Mouse (Mus musculus): ENCODE results near the gene Egfem1. TPM values are rescaled to one million over a fixed set of nuclear protein-coding genes. Genes with fewer than 3 reads are reported as not detected.

Egfem1 gene
- polyA plus RNA-seq (2014; fragmentation: Nextera tagmentation; extraction: Ambion mirVana), result 0.50 and 1.1 TPM in 2 replicates

- Histone ChIP-seq H3K27ac (ENCODE audit: low read depth, low read length) (no peak within 1 kb of the TSS), H3K4me1 (ENCODE audit: control insufficient read depth, insufficient read depth, low read length) (peaks cover 7% of the 10 kb centered on the region), H3K4me3 (ENCODE audit: low read length) (peak within 1 kb of the TSS; percentile 42), H3K36me3 (ENCODE audit: control insufficient read depth, insufficient read depth, low read length) (no peaks in the 10 kb centered on the region), H3K4me2 (replicated peaks; ENCODE audit: low read depth, low read length) (peak within 1 kb of the TSS; percentile 57), H3K9me3 (ENCODE audit: control insufficient read depth, low read length) (no peaks in the 10 kb centered on the region), H3K9ac (ENCODE audit: low read depth, low read length) (no peak within 1 kb of the TSS), H3K27me3 (ENCODE audit: control insufficient read depth, insufficient read depth, low read length) (peaks cover 38% of the 10 kb centered on the region)
- WGBS, result 5% methylated on average over 12 of the region's 12 CpGs
- ATAC-seq (ENCODE audit: low FRiP score, low TSS enrichment), result 0 out of 2 replicates have a peak, but pooled peaks have one; percentile 34
Observed at GRCm38 (mm10) chr3:29081952-29082295, at the start of gene Egfem1. TSS of gene Egfem1 (plus strand) at chr3:29082023.

GRCm38 (mm10) chr3:29033107-29033506 lies 48.7 kb upstream of the Egfem1 start:
- ATAC-seq (ENCODE audit: low FRiP score, low TSS enrichment), result no peak
- H3K4me2 ChIP-seq (replicated peaks; ENCODE audit: low read depth, low read length), result no peak overlapping the region
- no peaks in the 10 kb centered on the region for H3K9me3 ChIP-seq (ENCODE audit: control insufficient read depth, low read length)
- no peak overlapping the region for H3K4me3 ChIP-seq (ENCODE audit: low read length)
- WGBS, result 84% methylated on average over 2 of the region's 2 CpGs
- H3K36me3 ChIP-seq (ENCODE audit: control insufficient read depth, insufficient read depth, low read length), result no peaks in the 10 kb centered on the region
- H3K9ac ChIP-seq (ENCODE audit: low read depth, low read length), result no peak overlapping the region
- H3K27ac ChIP-seq (ENCODE audit: low read depth, low read length), result no peak overlapping the region
- no peaks in the 10 kb centered on the region for H3K27me3 ChIP-seq (ENCODE audit: control insufficient read depth, insufficient read depth, low read length)
- H3K4me1 ChIP-seq (ENCODE audit: control insufficient read depth, insufficient read depth, low read length), result no peaks in the 10 kb centered on the region

GRCm38 (mm10) chr3:29036146-29036545 lies 45.7 kb upstream of the Egfem1 start:
- no peaks in the 10 kb centered on the region for H3K36me3 ChIP-seq (ENCODE audit: control insufficient read depth, insufficient read depth, low read length)
- H3K9me3 ChIP-seq (ENCODE audit: control insufficient read depth, low read length), result 0 out of 2 replicates have a peak, but pooled peaks cover 2% of the 10 kb centered on the region
- no peak overlapping the region for H3K4me3 ChIP-seq (ENCODE audit: low read length)
- no peak overlapping the region for H3K4me2 ChIP-seq (replicated peaks; ENCODE audit: low read depth, low read length)
- no peak overlapping the region for H3K9ac ChIP-seq (ENCODE audit: low read depth, low read length)
- no peak overlapping the region for H3K27ac ChIP-seq (ENCODE audit: low read depth, low read length)
- H3K27me3 ChIP-seq (ENCODE audit: control insufficient read depth, insufficient read depth, low read length), result no peaks in the 10 kb centered on the region
- 5% methylated on average over 3 of the region's 3 CpGs for WGBS
- ATAC-seq (ENCODE audit: low FRiP score, low TSS enrichment), result no peak
- no peaks in the 10 kb centered on the region for H3K4me1 ChIP-seq (ENCODE audit: control insufficient read depth, insufficient read depth, low read length)

GRCm38 (mm10) chr3:29036620-29037019 lies 45.2 kb upstream of the Egfem1 start:
- Histone ChIP-seq H3K9ac (ENCODE audit: low read depth, low read length) (no peak overlapping the region), H3K27me3 (ENCODE audit: control insufficient read depth, insufficient read depth, low read length) (no peaks in the 10 kb centered on the region), H3K9me3 (ENCODE audit: control insufficient read depth, low read length) (0 out of 2 replicates have a peak, but pooled peaks cover 2% of the 10 kb centered on the region), H3K4me1 (ENCODE audit: control insufficient read depth, insufficient read depth, low read length) (no peaks in the 10 kb centered on the region), H3K27ac (ENCODE audit: low read depth, low read length) (no peak overlapping the region), H3K36me3 (ENCODE audit: control insufficient read depth, insufficient read depth, low read length) (no peaks in the 10 kb centered on the region), H3K4me3 (ENCODE audit: low read length) (no peak overlapping the region), H3K4me2 (replicated peaks; ENCODE audit: low read depth, low read length) (no peak overlapping the region)
- no peak for ATAC-seq (ENCODE audit: low FRiP score, low TSS enrichment)

GRCm38 (mm10) chr3:29040064-29040463 lies 41.8 kb upstream of the Egfem1 start:
- no peaks in the 10 kb centered on the region for H3K36me3 ChIP-seq (ENCODE audit: control insufficient read depth, insufficient read depth, low read length)
- H3K27ac ChIP-seq (ENCODE audit: low read depth, low read length), result no peak overlapping the region
- no peaks in the 10 kb centered on the region for H3K27me3 ChIP-seq (ENCODE audit: control insufficient read depth, insufficient read depth, low read length)
- H3K4me1 ChIP-seq (ENCODE audit: control insufficient read depth, insufficient read depth, low read length), result no peaks in the 10 kb centered on the region
- ATAC-seq (ENCODE audit: low FRiP score, low TSS enrichment), result no peak
- H3K4me2 ChIP-seq (replicated peaks; ENCODE audit: low read depth, low read length), result no peak overlapping the region
- H3K4me3 ChIP-seq (ENCODE audit: low read length), result no peak overlapping the region
- WGBS, result 95% methylated on average over 7 of the region's 7 CpGs
- 0 out of 2 replicates have a peak, but pooled peaks cover 2% of the 10 kb centered on the region for H3K9me3 ChIP-seq (ENCODE audit: control insufficient read depth, low read length)
- no peak overlapping the region for H3K9ac ChIP-seq (ENCODE audit: low read depth, low read length)

- H3K4me3 ChIP-seq (ENCODE audit: low read length), result no peak overlapping the region
- ATAC-seq (ENCODE audit: low FRiP score, low TSS enrichment), result no peak
- no peaks in the 10 kb centered on the region for H3K36me3 ChIP-seq (ENCODE audit: control insufficient read depth, insufficient read depth, low read length)
- H3K4me2 ChIP-seq (replicated peaks; ENCODE audit: low read depth, low read length), result no peak overlapping the region
- H3K9me3 ChIP-seq (ENCODE audit: control insufficient read depth, low read length), result no peaks in the 10 kb centered on the region
- no peak overlapping the region for H3K9ac ChIP-seq (ENCODE audit: low read depth, low read length)
- no peaks in the 10 kb centered on the region for H3K4me1 ChIP-seq (ENCODE audit: control insufficient read depth, insufficient read depth, low read length)
- H3K27ac ChIP-seq (ENCODE audit: low read depth, low read length), result no peak overlapping the region
- no peaks in the 10 kb centered on the region for H3K27me3 ChIP-seq (ENCODE audit: control insufficient read depth, insufficient read depth, low read length)
- WGBS, result 77% methylated on average over 5 of the region's 5 CpGs
Observed at GRCm38 (mm10) chr3:29046281-29046680, 35.5 kb upstream of the Egfem1 start.

GRCm38 (mm10) chr3:29047273-29047932 lies 34.4 kb upstream of the Egfem1 start:
- Histone ChIP-seq H3K4me1 (ENCODE audit: control insufficient read depth, insufficient read depth, low read length) (no peaks in the 10 kb centered on the region), H3K9me3 (ENCODE audit: control insufficient read depth, low read length) (no peaks in the 10 kb centered on the region), H3K27me3 (ENCODE audit: control insufficient read depth, insufficient read depth, low read length) (no peaks in the 10 kb centered on the region), H3K4me3 (ENCODE audit: low read length) (no peak overlapping the region), H3K36me3 (ENCODE audit: control insufficient read depth, insufficient read depth, low read length) (no peaks in the 10 kb centered on the region), H3K9ac (ENCODE audit: low read depth, low read length) (no peak overlapping the region), H3K27ac (ENCODE audit: low read depth, low read length) (no peak overlapping the region), H3K4me2 (replicated peaks; ENCODE audit: low read depth, low read length) (no peak overlapping the region)
- 74% methylated on average over 14 of the region's 14 CpGs for WGBS
- ATAC-seq (ENCODE audit: low FRiP score, low TSS enrichment), result no peak

GRCm38 (mm10) chr3:29063156-29063555 lies 18.7 kb upstream of the Egfem1 start:
- Histone ChIP-seq H3K27ac (ENCODE audit: low read depth, low read length) (no peak overlapping the region), H3K4me1 (ENCODE audit: control insufficient read depth, insufficient read depth, low read length) (no peaks in the 10 kb centered on the region), H3K27me3 (ENCODE audit: control insufficient read depth, insufficient read depth, low read length) (no peaks in the 10 kb centered on the region), H3K9ac (ENCODE audit: low read depth, low read length) (no peak overlapping the region), H3K9me3 (ENCODE audit: control insufficient read depth, low read length) (no peaks in the 10 kb centered on the region), H3K36me3 (ENCODE audit: control insufficient read depth, insufficient read depth, low read length) (no peaks in the 10 kb centered on the region), H3K4me3 (ENCODE audit: low read length) (no peak overlapping the region), H3K4me2 (replicated peaks; ENCODE audit: low read depth, low read length) (no peak overlapping the region)
- WGBS, result 88% methylated on average over 4 of the region's 4 CpGs
- ATAC-seq (ENCODE audit: low FRiP score, low TSS enrichment), result no peak

GRCm38 (mm10) chr3:29068428-29069098 lies 13.3 kb upstream of the Egfem1 start:
- no peaks in the 10 kb centered on the region for H3K27me3 ChIP-seq (ENCODE audit: control insufficient read depth, insufficient read depth, low read length)
- H3K36me3 ChIP-seq (ENCODE audit: control insufficient read depth, insufficient read depth, low read length), result no peaks in the 10 kb centered on the region
- no peaks in the 10 kb centered on the region for H3K9me3 ChIP-seq (ENCODE audit: control insufficient read depth, low read length)
- no peak overlapping the region for H3K4me2 ChIP-seq (replicated peaks; ENCODE audit: low read depth, low read length)
- ATAC-seq (ENCODE audit: low FRiP score, low TSS enrichment), result no peak
- H3K4me1 ChIP-seq (ENCODE audit: control insufficient read depth, insufficient read depth, low read length), result no peaks in the 10 kb centered on the region
- no peak overlapping the region for H3K4me3 ChIP-seq (ENCODE audit: low read length)
- H3K27ac ChIP-seq (ENCODE audit: low read depth, low read length), result no peak overlapping the region
- no peak overlapping the region for H3K9ac ChIP-seq (ENCODE audit: low read depth, low read length)
- WGBS, result 83% methylated on average over 6 of the region's 6 CpGs
